Mouse (Mus musculus): ENCODE measurements around the gene Gm3371.
"Not testable (repeated sequence)": the region's sequence is repeated elsewhere in the genome, so short reads cannot be mapped to it uniquely, and the experiment has no call there.

The Gm3371 gene

GRCm38 (mm10) chr14:44410588-44410987 is at the start of gene Gm3371:
Gene Gm3371 (minus strand): TSS chr14:44410688.
- DNase-seq (ENCODE audit: low spot score in 2 of 2) = not testable (repeated sequence)

- not testable (repeated sequence) for DNase-seq (ENCODE audit: low spot score in 2 of 2)
These were observed 22.8 kb upstream of the Gm3371 start, which contains the start of gene Gm8232 for GRCm38 (mm10) chr14:44433335-44433734. Gene Gm8232 (plus strand): TSS chr14:44433635.

DNA sequence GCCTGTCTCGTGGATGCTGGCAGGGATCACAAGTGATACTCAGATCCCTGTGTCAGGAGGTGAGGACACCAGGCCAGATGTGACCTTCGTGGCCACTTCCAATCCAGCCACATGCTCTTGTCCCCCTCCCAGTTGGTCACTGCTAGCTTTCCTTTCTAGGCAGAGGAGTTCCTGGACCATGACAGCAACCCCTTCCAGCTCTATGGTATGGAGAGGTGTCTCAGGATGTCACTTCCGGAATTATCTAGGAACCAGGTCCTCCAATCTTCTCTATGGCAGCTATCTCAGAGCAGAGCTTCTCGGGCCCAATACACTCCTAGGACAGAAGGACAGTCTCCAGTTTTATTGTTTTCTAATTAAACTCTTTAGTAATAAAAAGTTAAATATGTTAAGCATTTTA is 26.3 kb downstream of the Gm3371 start:
- not testable (repeated sequence) for DNase-seq (ENCODE audit: low spot score in 2 of 2)

GRCm38 (mm10) chr14:44365057-44365456 is 45.4 kb downstream of the Gm3371 start, which contains the start of gene Gm8229:
Gene Gm8229 (plus strand): TSS chr14:44365357.
- DNase-seq (ENCODE audit: low spot score in 2 of 2) = not testable (repeated sequence)

DNA sequence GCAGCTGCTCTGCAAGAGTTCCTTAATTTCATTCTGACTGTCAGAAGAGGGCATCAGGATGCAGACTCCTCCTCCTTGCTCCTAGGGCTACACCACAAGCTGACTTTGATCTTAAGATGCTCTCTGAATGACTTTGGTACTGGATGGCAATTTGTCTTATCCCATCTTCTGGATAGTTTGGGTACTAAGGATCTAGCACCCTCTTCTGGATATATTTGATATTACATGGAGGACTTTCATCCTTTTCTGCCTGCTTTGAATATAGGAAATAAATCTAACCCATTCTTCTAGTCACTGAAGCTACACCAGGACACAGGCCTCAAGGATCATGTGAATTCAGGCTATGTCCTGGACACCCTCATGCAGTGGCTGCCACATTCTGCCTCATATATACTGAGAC is 48.2 kb downstream of the Gm3371 start:
- not testable (repeated sequence) for DNase-seq (ENCODE audit: low spot score in 2 of 2)

DNA sequence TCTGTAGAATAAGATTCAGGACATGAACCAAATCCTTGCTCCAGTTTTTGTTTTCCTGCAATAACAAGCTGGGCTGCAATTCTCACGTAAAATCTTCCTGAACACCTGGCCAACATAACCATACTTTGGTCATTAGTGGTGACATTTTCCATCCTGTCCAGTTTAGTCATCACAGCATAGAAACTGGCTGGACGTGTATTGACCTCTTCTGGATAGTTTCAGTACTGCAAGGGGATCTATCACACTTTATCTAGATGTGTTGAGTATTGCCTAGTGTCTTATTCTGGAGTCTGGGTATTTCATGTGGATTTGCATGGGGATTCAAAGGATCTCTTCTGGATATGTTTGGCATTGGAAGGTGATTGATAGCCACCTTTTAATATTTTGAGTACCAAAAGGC is 49.1 kb downstream of the Gm3371 start:
- not testable (repeated sequence) for DNase-seq (ENCODE audit: low spot score in 2 of 2)
